Mouse (Mus musculus) MEL (cell line): Measurements from ENCODE around the gene Gm9046. TPM values are rescaled to one million over a fixed set of nuclear protein-coding genes. Genes with fewer than 3 reads are reported as not detected.
"Not testable (repeated sequence)": the region's sequence is repeated elsewhere in the genome, so short reads cannot be mapped to it uniquely, and the experiment has no call there.

ENCODE experiments used
- DNase-seq: peaks from one replicate; pipeline ENCODE4 v3.0.0; 2011; ENCODE audit warnings: low read depth, low spot score
- H3K27ac ChIP-seq: 2 replicates; pipeline ENCODE4 v1.5.1; 2012; ENCODE audit warnings: low read depth, mild to moderate bottlenecking, control low read depth, low read length, moderate library complexity; ENCODE audit not compliant: control insufficient read depth
- H3K27me3 ChIP-seq, 2 experiments: fragments of 150-350 bp in 1 of 2; sonication (generic) in 1 of 2; 2 replicates each; pipeline ENCODE4 v1.6.1; 2012; ENCODE audit warnings: low read length in 2 of 2, mild to moderate bottlenecking in 2 of 2, improper control_type of control experiment in 1 of 2, moderate library complexity in 1 of 2; ENCODE audit not compliant: insufficient read depth in 2 of 2, control insufficient read depth in 1 of 2
- H3K36me3 ChIP-seq, 2 experiments: 2 replicates each; pipeline ENCODE4 v1.6.1; 2012 to 2014; ENCODE audit warnings: low read length in 2 of 2, improper control_type of control experiment in 1 of 2, inconsistent platforms in 1 of 2, mild to moderate bottlenecking in 1 of 2; ENCODE audit not compliant: insufficient read depth in 2 of 2, control insufficient read depth in 1 of 2
- H3K4me1 ChIP-seq, 2 experiments: fragments of 150-350 bp in 1 of 2; sonication (generic) in 1 of 2; 2 replicates each; pipeline ENCODE4 v1.6.1; 2012; ENCODE audit warnings: low read length in 2 of 2, improper control_type of control experiment in 1 of 2, mild to moderate bottlenecking in 1 of 2; ENCODE audit not compliant: insufficient read depth in 2 of 2, control insufficient read depth in 1 of 2
- H3K4me3 ChIP-seq, 2 experiments: fragments of 150-350 bp in 1 of 2; sonication (generic) in 1 of 2; 2 replicates each; pipeline ENCODE4 v1.5.1; 2012; ENCODE audit warnings: low read depth in 2 of 2, low read length in 2 of 2, mild to moderate bottlenecking in 2 of 2, moderate library complexity in 2 of 2, control low read depth in 1 of 2, improper control_type of control experiment in 1 of 2; ENCODE audit not compliant: control insufficient read depth in 1 of 2, insufficient read depth in 1 of 2
- H3K79me2 ChIP-seq: 2 replicates; pipeline ENCODE4 v1.6.1; 2012; ENCODE audit warnings: mild to moderate bottlenecking, low read length, moderate library complexity; ENCODE audit not compliant: control insufficient read depth, poor library complexity, insufficient read depth
- H3K9ac ChIP-seq: 2 replicates; pipeline ENCODE4 v1.6.1; 2012; ENCODE audit warnings: low read depth, mild to moderate bottlenecking, control low read depth, low read length, moderate library complexity; ENCODE audit not compliant: control insufficient read depth, poor library complexity, severe bottlenecking
- H3K9me3 ChIP-seq: fragments of 150-350 bp; sonication (generic); replicated peaks from 2 replicates; pipeline ENCODE4 v1.6.1; 2012; ENCODE audit warnings: mild to moderate bottlenecking, low read length, improper control_type of control experiment, moderate library complexity; ENCODE audit not compliant: insufficient read depth
- CTCF ChIP-seq, 3 experiments: IDR thresholded peaks in 2 of 3; conservative IDR thresholded peaks in 1 of 3; 2 replicates each; pipeline ENCODE4 v1.5.1; 2011 to 2012; ENCODE audit warnings: low read length in 3 of 3, low read depth in 2 of 3, mild to moderate bottlenecking in 2 of 3, improper control_type of control experiment in 1 of 3, inconsistent platforms in 1 of 3, mixed read lengths in 1 of 3, moderate library complexity in 1 of 3; ENCODE audit not compliant: control insufficient read depth in 1 of 3, insufficient read depth in 1 of 3, poor library complexity in 1 of 3, severe bottlenecking in 1 of 3
- E2F4 ChIP-seq: IDR thresholded peaks from 2 replicates; pipeline ENCODE4 v1.6.1; 2011; ENCODE audit warnings: low read depth, low read length, improper control_type of control experiment, borderline replicate concordance
- EP300 ChIP-seq, 2 experiments: IDR thresholded peaks; 2 replicates each; pipeline ENCODE4 v1.6.1; 2011; ENCODE audit warnings: improper control_type of control experiment in 2 of 2, low read length in 2 of 2, low read depth in 1 of 2, mild to moderate bottlenecking in 1 of 2
- ETS1 ChIP-seq: IDR thresholded peaks from 2 replicates; pipeline ENCODE4 v1.6.1; 2012; ENCODE audit warnings: low read depth, mild to moderate bottlenecking, inconsistent platforms, low read length, improper control_type of control experiment, moderate library complexity
- HCFC1 ChIP-seq: IDR thresholded peaks from 2 replicates; pipeline ENCODE4 v1.6.1; 2012; ENCODE audit warnings: low read depth, mild to moderate bottlenecking, inconsistent platforms, low read length, improper control_type of control experiment, moderate library complexity
- KAT2A ChIP-seq: conservative IDR thresholded peaks from 2 replicates; pipeline ENCODE4 v1.6.1; 2012; ENCODE audit warnings: low read depth, low read length, improper control_type of control experiment, inconsistent platforms
- MAZ ChIP-seq: IDR thresholded peaks from 2 replicates; pipeline ENCODE4 v1.6.1; 2012; ENCODE audit warnings: low read depth, mild to moderate bottlenecking, inconsistent platforms, low read length, improper control_type of control experiment
- MEF2A ChIP-seq: IDR thresholded peaks from 2 replicates; pipeline ENCODE4 v1.6.1; 2014; ENCODE audit warnings: low read depth, mild to moderate bottlenecking, inconsistent platforms, low read length, improper control_type of control experiment; ENCODE audit not compliant: poor library complexity, insufficient replicate concordance, severe bottlenecking; ENCODE audit errors: extremely low read depth
- MXI1 ChIP-seq: IDR thresholded peaks from 2 replicates; pipeline ENCODE4 v1.6.1; 2011; ENCODE audit warnings: mild to moderate bottlenecking, low read depth, low read length, improper control_type of control experiment
- POLR2AphosphoS2 ChIP-seq: IDR thresholded peaks from 2 replicates; pipeline ENCODE4 v1.6.1; 2011; ENCODE audit warnings: low read length, improper control_type of control experiment
- RAD21 ChIP-seq: IDR thresholded peaks from 2 replicates; pipeline ENCODE4 v1.6.1; 2011; ENCODE audit warnings: mild to moderate bottlenecking, low read depth, low read length, improper control_type of control experiment
- SIN3A ChIP-seq: IDR thresholded peaks from 2 replicates; pipeline ENCODE4 v1.6.1; 2012; ENCODE audit warnings: low read length, improper control_type of control experiment, inconsistent platforms
- SMC3 ChIP-seq: IDR thresholded peaks from 2 replicates; pipeline ENCODE4 v1.6.1; 2011; ENCODE audit warnings: low read depth, low read length, improper control_type of control experiment
- TAL1 ChIP-seq: IDR thresholded peaks from 2 replicates; pipeline ENCODE4 v1.6.1; 2012; ENCODE audit warnings: mild to moderate bottlenecking, inconsistent platforms, low read length, moderate library complexity, mixed read lengths
- UBTF ChIP-seq: IDR thresholded peaks from 2 replicates; pipeline ENCODE4 v1.6.1; 2012; ENCODE audit warnings: low read depth, mild to moderate bottlenecking, inconsistent platforms, low read length, improper control_type of control experiment, moderate library complexity, borderline replicate concordance; ENCODE audit not compliant: insufficient read depth
- USF1 ChIP-seq: IDR thresholded peaks from 2 replicates; pipeline ENCODE4 v1.6.1; 2014; ENCODE audit warnings: low read depth, mild to moderate bottlenecking, inconsistent platforms, low read length, improper control_type of control experiment, moderate library complexity
- USF2 ChIP-seq, 2 experiments: IDR thresholded peaks; 2 replicates each; pipeline ENCODE4 v1.6.1; 2011 to 2012; ENCODE audit warnings: improper control_type of control experiment in 2 of 2, low read length in 2 of 2, borderline replicate concordance in 1 of 2, inconsistent platforms in 1 of 2, low read depth in 1 of 2, mild to moderate bottlenecking in 1 of 2; ENCODE audit not compliant: insufficient read depth in 1 of 2
- ZMIZ1 ChIP-seq: IDR thresholded peaks from 2 replicates; pipeline ENCODE4 v1.6.1; 2012; ENCODE audit warnings: low read depth, mild to moderate bottlenecking, inconsistent platforms, low read length, improper control_type of control experiment, moderate library complexity
- polyA plus RNA-seq, 2 experiments: library from polyadenylated mRNA; stranded (reverse) in 1 of 2; unstranded in 1 of 2; fragments of >175 nt in 1 of 2; fragments of >200 nt in 1 of 2; gene quantifications; 2 replicates each; pipeline versions ENCODE4 v1.2.1 to v1.2.4; 2012; ENCODE audit warnings: low replicate concordance in 2 of 2, low read depth in 1 of 2; ENCODE audit not compliant: insufficient read length in 2 of 2, insufficient read depth in 1 of 2, missing spikeins in 1 of 2
- total RNA-seq: library from RNA; depleted of rRNA; stranded (reverse); fragments of 300-350 nt; gene quantifications from 2 replicates; pipeline ENCODE4 v1.2.3, GENCODE M21; 2012

Gm9046 gene
- total and polyA plus RNA-seq, 3 experiments, result not detected

DNA sequence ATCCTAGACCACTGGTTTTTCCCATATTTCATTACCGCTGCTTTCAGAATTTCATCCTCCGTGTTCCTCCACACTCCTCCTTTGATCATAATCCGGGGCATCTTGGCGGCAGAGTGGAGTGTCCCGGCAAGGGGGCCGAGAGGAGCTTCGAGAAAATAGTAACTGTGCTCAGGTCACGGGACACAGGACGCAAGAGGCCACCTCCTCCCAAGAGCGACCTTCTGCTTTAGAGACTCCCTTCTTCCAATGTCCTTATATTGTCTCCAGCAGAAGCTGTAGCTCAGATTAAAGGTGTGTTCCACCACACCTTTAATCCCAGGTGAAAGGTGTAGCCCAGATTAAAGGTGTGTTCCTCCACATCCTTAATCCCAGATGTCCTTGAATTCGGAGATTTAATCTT is 16.2 kb downstream of the Gm9046 start, which contains the start of gene Gm9040:
Gene Gm9040 (minus strand): TSS at position 101 of the 400 bp plus-strand sequence.
- not testable (repeated sequence) for DNase-seq, H3K9me3 ChIP-seq, H3K36me3 ChIP-seq, H3K79me2 ChIP-seq, H3K4me3 ChIP-seq, H3K4me1 ChIP-seq, H3K27ac ChIP-seq, H3K27me3 ChIP-seq, H3K9ac ChIP-seq

DNA sequence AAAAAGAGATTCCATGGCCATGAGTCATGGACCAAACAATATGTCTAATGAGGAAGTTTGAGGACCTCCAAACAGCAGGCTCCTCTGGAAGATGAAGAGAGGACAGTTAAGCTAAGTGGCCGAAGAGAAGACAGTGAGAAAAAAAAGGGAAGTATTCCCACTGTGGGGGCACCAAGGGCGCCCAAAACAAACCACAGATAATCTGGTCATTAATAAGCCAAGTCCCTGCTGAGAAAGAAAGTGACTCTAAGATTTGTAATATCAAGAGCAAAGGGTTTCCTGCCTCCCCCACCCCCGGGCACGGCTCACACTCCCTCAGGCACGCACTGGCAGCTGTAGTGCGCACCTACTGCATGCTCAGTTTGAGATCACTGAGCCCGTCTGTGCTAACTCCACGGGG is 24.0 kb downstream of the Gm9046 start:
- no peak for TF ChIP-seq SMC3
- TF ChIP-seq MXI1, result no peak
- TF ChIP-seq ZMIZ1, result no peak
- TF ChIP-seq CTCF (IDR thresholded peaks at IDR 0.05 in 2 of 3, conservative IDR thresholded peaks at IDR 0.05 in 1 of 3; ENCODE audit: control insufficient read depth in 1 of 3, insufficient read depth in 1 of 3, low read depth in 2 of 3, low read length in 3 of 3, poor library complexity in 1 of 3, severe bottlenecking in 1 of 3), result no peak
- TF ChIP-seq HCFC1, result no peak
- TF ChIP-seq EP300 (IDR thresholded peaks at IDR 0.05; ENCODE audit: low read depth in 1 of 2, low read length in 2 of 2), result no peak
- TF ChIP-seq USF2 (IDR thresholded peaks at IDR 0.05; ENCODE audit: borderline replicate concordance in 1 of 2, insufficient read depth in 1 of 2, low read depth in 1 of 2, low read length in 2 of 2), result no peak
- TF ChIP-seq TAL1, result no peak
- no peak for TF ChIP-seq KAT2A
- TF ChIP-seq POLR2AphosphoS2, result no peak
- no peak for TF ChIP-seq MEF2A
- no peak for TF ChIP-seq SIN3A
- no peak for TF ChIP-seq UBTF
- no peak for TF ChIP-seq USF1
- TF ChIP-seq RAD21, result no peak
- no peak for TF ChIP-seq ETS1
- TF ChIP-seq E2F4, result no peak
- no peak for TF ChIP-seq MAZ
- TF ChIP-seq, all 39 proteins: peak for 0
- no peaks in the 10 kb centered on the region for H3K27me3 ChIP-seq
- H3K79me2 ChIP-seq, result no peaks in the 10 kb centered on the region

GRCm38 (mm10) chr10:118302133-118302532 is 40.9 kb downstream of the Gm9046 start:
- H3K27ac ChIP-seq, H3K9me3 ChIP-seq, H3K4me1 ChIP-seq, H3K4me3 ChIP-seq, DNase-seq, H3K9ac ChIP-seq, H3K79me2 ChIP-seq, H3K27me3 ChIP-seq, H3K36me3 ChIP-seq: not testable (repeated sequence)

More for the DNA sequence above, 24.0 kb downstream of the Gm9046 start:
- Histone ChIP-seq H3K9me3 (no peaks in the 10 kb centered on the region), H3K27ac (no peak overlapping the region), H3K36me3 (no peaks in the 10 kb centered on the region), H3K9ac (no peak overlapping the region), H3K4me3 (no peak overlapping the region), H3K4me1 (no peaks in the 10 kb centered on the region)
- no peak for DNase-seq
